ENCODE assay signal across 14 mouse cellular contexts in the genomic region with DNA sequence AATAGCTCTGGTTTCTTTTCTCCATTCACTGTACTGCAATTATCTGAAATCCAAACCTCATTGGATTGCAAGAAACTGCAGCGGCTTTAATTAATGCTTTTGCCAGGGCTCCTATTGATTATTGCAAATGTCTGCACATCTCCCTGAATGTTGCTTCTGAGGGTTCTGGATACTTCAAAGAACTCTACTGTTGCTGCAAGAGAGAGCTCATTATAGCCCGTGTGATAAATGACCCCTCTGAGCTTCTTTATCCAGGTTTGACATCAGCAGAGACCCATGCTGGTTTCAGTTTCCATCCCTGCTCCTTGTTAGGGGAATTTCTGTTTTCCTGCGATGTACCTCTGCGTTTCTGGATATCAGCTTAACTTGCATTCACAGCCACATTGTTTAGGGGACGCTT.
DNase-seq lines count a peak whose midpoint lies in the region; ATAC-seq and TF ChIP-seq lines count a peak whose summit lies in the region.
"Had no signal": no experiment of that assay in that cellular context is flagged by ENCODE, and none has a peak within 500 bp of the region (broad histone marks: within the 10 kb centered on the region; RNA-seq: fewer than 3 reads in every experiment).

No protein-coding gene starts in this region.

- 28% methylated on average over 5 of the region's 5 CpGs for WGBS in hindbrain, embryonic 11.5 days
- WGBS in hindbrain, embryonic 10.5 days = 42% methylated on average over 5 of the region's 5 CpGs
- 12% methylated on average over 5 of the region's 5 CpGs for WGBS in forebrain, embryonic 14.5 days
- WGBS in hindbrain, embryonic 16.5 days = 24% methylated on average over 5 of the region's 5 CpGs
- 28% methylated on average over 5 of the region's 5 CpGs for WGBS in neural tube, embryonic 13.5 days
- 23% methylated on average over 5 of the region's 5 CpGs for WGBS in kidney, adult 2 months

- no peaks in the 10 kb centered on the region for H3K36me3 ChIP-seq in hindbrain, embryonic 11.5 days (ENCODE audit: control insufficient read depth, insufficient read depth, low read length)
- no peaks in the 10 kb centered on the region for H3K36me3 ChIP-seq in hindbrain, embryonic 10.5 days
- no peaks in the 10 kb centered on the region for H3K36me3 ChIP-seq in forebrain, embryonic 14.5 days (ENCODE audit: control insufficient read depth, insufficient read depth, low read length)
- H3K36me3 ChIP-seq in hindbrain, embryonic 16.5 days (ENCODE audit: control insufficient read depth, insufficient read depth, low read length) = no peaks in the 10 kb centered on the region
- no peaks in the 10 kb centered on the region for H3K36me3 ChIP-seq in neural tube, embryonic 13.5 days
- H3K36me3 ChIP-seq in kidney, adult 2 months (ENCODE audit: control insufficient read depth, insufficient read depth, low read length) = no peaks in the 10 kb centered on the region
- H3K36me3 ChIP-seq: heart, embryonic 10.5 days; liver, embryonic 12.5 days had no signal

- no peaks in the 10 kb centered on the region for H3K9me3 ChIP-seq in hindbrain, embryonic 11.5 days (ENCODE audit: control insufficient read depth, low read length)
- no peaks in the 10 kb centered on the region for H3K9me3 ChIP-seq in hindbrain, embryonic 10.5 days
- H3K9me3 ChIP-seq in forebrain, embryonic 14.5 days (replicated peaks; ENCODE audit: control insufficient read depth, low read length) = no peaks in the 10 kb centered on the region
- H3K9me3 ChIP-seq in hindbrain, embryonic 16.5 days (ENCODE audit: control insufficient read depth, low read length) = no peaks in the 10 kb centered on the region
- no peaks in the 10 kb centered on the region for H3K9me3 ChIP-seq in neural tube, embryonic 13.5 days
- H3K9me3 ChIP-seq: heart, embryonic 10.5 days had no signal

- H3K4me1 ChIP-seq in hindbrain, embryonic 11.5 days (replicated peaks; ENCODE audit: control insufficient read depth, insufficient read depth, low read length) = no peaks in the 10 kb centered on the region
- no peaks in the 10 kb centered on the region; the same call in 1 of the 2 replicates for H3K4me1 ChIP-seq in hindbrain, embryonic 10.5 days (replicated peaks)
- no peaks in the 10 kb centered on the region for H3K4me1 ChIP-seq in forebrain, embryonic 14.5 days (ENCODE audit: control insufficient read depth, insufficient read depth, low read length)
- peaks cover 6% of the 10 kb centered on the region for H3K4me1 ChIP-seq in hindbrain, embryonic 16.5 days (ENCODE audit: control insufficient read depth, insufficient read depth, low read depth, low read length)
- H3K4me1 ChIP-seq in neural tube, embryonic 13.5 days (replicated peaks) = peaks cover 15% of the 10 kb centered on the region
- H3K4me1 ChIP-seq in kidney, adult 2 months (ENCODE audit: control insufficient read depth, insufficient read depth, low read length) = no peaks in the 10 kb centered on the region
- H3K4me1 ChIP-seq: heart, embryonic 10.5 days; liver, embryonic 12.5 days; megakaryocyte, embryonic 14.5 days had no signal

- intact Hi-C loops in heart, postnatal 36 days (cut with DNase I) = no loop called here

- peak; percentile 12 for DNase-seq in hindbrain, embryonic 11.5 days (ENCODE audit: low spot score)
- DNase-seq in hindbrain, embryonic 10.5 days (ENCODE audit: low spot score) = no peak
- peak; percentile 40 for DNase-seq in forebrain, embryonic 14.5 days (ENCODE audit: low spot score)
- DNase-seq in kidney, postnatal 14 days = no peak
- DNase-seq in heart, postnatal 36 days = no peak
- no peak for DNase-seq in kidney, adult 2 months
- DNase-seq: adrenal gland, adult 2 months; cerebellum, postnatal 25 days; kidney, adult 8-10 months had no signal

- H3K4me2 ChIP-seq in hindbrain, embryonic 11.5 days (replicated peaks; ENCODE audit: low read depth, low read length) = no peak overlapping the region
- peak overlapping the region; percentile 11; the same call in 1 of the 2 replicates for H3K4me2 ChIP-seq in forebrain, embryonic 14.5 days (ENCODE audit: low read length)
- peak overlapping the region; percentile 33 for H3K4me2 ChIP-seq in hindbrain, embryonic 16.5 days (ENCODE audit: low read length)
- H3K4me2 ChIP-seq in neural tube, embryonic 13.5 days = peak overlapping the region; percentile 22; the same call in 1 of the 2 replicates
- H3K4me2 ChIP-seq: liver, embryonic 12.5 days had no signal

- H3K27me3 ChIP-seq in hindbrain, embryonic 11.5 days (ENCODE audit: control insufficient read depth, insufficient read depth, low read length) = no peaks in the 10 kb centered on the region
- H3K27me3 ChIP-seq in hindbrain, embryonic 10.5 days (ENCODE audit: insufficient read depth, poor library complexity, severe bottlenecking) = no peaks in the 10 kb centered on the region
- no peaks in the 10 kb centered on the region for H3K27me3 ChIP-seq in forebrain, embryonic 14.5 days (replicated peaks; ENCODE audit: control insufficient read depth, insufficient read depth, low read length)
- H3K27me3 ChIP-seq in hindbrain, embryonic 16.5 days (replicated peaks; ENCODE audit: control insufficient read depth, insufficient read depth, low read length) = no peaks in the 10 kb centered on the region
- no peaks in the 10 kb centered on the region for H3K27me3 ChIP-seq in neural tube, embryonic 13.5 days
- no peaks in the 10 kb centered on the region for H3K27me3 ChIP-seq in kidney, adult 2 months (replicated peaks; ENCODE audit: control insufficient read depth, insufficient read depth, low read length)
- H3K27me3 ChIP-seq: liver, embryonic 12.5 days; megakaryocyte, embryonic 14.5 days had no signal

- ATAC-seq in hindbrain, embryonic 11.5 days (ENCODE audit: low FRiP score) = no peak
- no peak for ATAC-seq in forebrain, embryonic 14.5 days
- ATAC-seq in hindbrain, embryonic 16.5 days = peak; percentile 54
- ATAC-seq in neural tube, embryonic 13.5 days (ENCODE audit: low read depth) = no peak
- ATAC-seq: liver, embryonic 12.5 days had no signal

- no peak overlapping the region for H3K4me3 ChIP-seq in hindbrain, embryonic 11.5 days (ENCODE audit: low read depth, low read length)
- H3K4me3 ChIP-seq in hindbrain, embryonic 10.5 days = no peak overlapping the region
- no peak overlapping the region for H3K4me3 ChIP-seq in forebrain, embryonic 14.5 days (ENCODE audit: low read depth, low read length)
- H3K4me3 ChIP-seq in hindbrain, embryonic 16.5 days (ENCODE audit: low read length) = no peak overlapping the region
- no peak overlapping the region for H3K4me3 ChIP-seq in neural tube, embryonic 13.5 days
- H3K4me3 ChIP-seq in kidney, adult 2 months (ENCODE audit: insufficient read depth, low read depth, low read length) = no peak overlapping the region
- H3K4me3 ChIP-seq: heart, embryonic 10.5 days; liver, embryonic 12.5 days; megakaryocyte, embryonic 14.5 days had no signal

- TF ChIP-seq CTCF in kidney, adult 2 months (conservative IDR thresholded peaks at IDR 0.05; ENCODE audit: insufficient read depth, insufficient read length, low read depth, low read length) = no peak

- TF ChIP-seq POLR2A in kidney, adult 2 months (IDR thresholded peaks at IDR 0.05; ENCODE audit: low read depth, low read length) = no peak

- peak overlapping the region; percentile 30; the same call in 1 of the 2 replicates for H3K27ac ChIP-seq in hindbrain, embryonic 11.5 days (ENCODE audit: low read depth, low read length)
- H3K27ac ChIP-seq in hindbrain, embryonic 10.5 days = no peak overlapping the region
- peak overlapping the region; percentile 23; the same call in 1 of the 2 replicates for H3K27ac ChIP-seq in forebrain, embryonic 14.5 days (ENCODE audit: low read depth, low read length)
- peak overlapping the region; percentile 59 for H3K27ac ChIP-seq in hindbrain, embryonic 16.5 days (ENCODE audit: low read depth, low read length)
- peak overlapping the region; percentile 54 for H3K27ac ChIP-seq in neural tube, embryonic 13.5 days (replicated peaks)
- no peak overlapping the region for H3K27ac ChIP-seq in kidney, adult 2 months (ENCODE audit: insufficient read depth, low read depth, low read length)
- H3K27ac ChIP-seq: heart, embryonic 10.5 days; liver, embryonic 12.5 days had no signal

- H3K9ac ChIP-seq in hindbrain, embryonic 11.5 days (ENCODE audit: low read depth, low read length) = no peak overlapping the region
- no peak overlapping the region for H3K9ac ChIP-seq in forebrain, embryonic 14.5 days (ENCODE audit: low read length)
- H3K9ac ChIP-seq in hindbrain, embryonic 16.5 days (ENCODE audit: low read depth, low read length) = no peak overlapping the region; the same call in 1 of the 2 replicates
- H3K9ac ChIP-seq in neural tube, embryonic 13.5 days = no peak overlapping the region; the same call in 1 of the 2 replicates
- H3K9ac ChIP-seq: liver, embryonic 12.5 days had no signal

Comparison
In these comparisons a context has a peak if more than half of its experiments do, and no peak if none do; other contexts are left out.
1. DNase-seq: peak in hindbrain, embryonic 11.5 days (single experiment) and forebrain, embryonic 14.5 days (single experiment); none in hindbrain, embryonic 10.5 days (single experiment), kidney, postnatal 14 days (single experiment), heart, postnatal 36 days (0 of 2) and kidney, adult 2 months (single experiment).
2. H3K27ac ChIP-seq: peak in hindbrain, embryonic 11.5 days (single experiment), forebrain, embryonic 14.5 days (single experiment), hindbrain, embryonic 16.5 days (single experiment) and neural tube, embryonic 13.5 days (single experiment); none in hindbrain, embryonic 10.5 days (single experiment) and kidney, adult 2 months (single experiment).